Mouse (Mus musculus): ENCODE results near the gene Rrp36. TPM values are rescaled to one million over a fixed set of nuclear protein-coding genes. Genes with fewer than 3 reads are reported as not detected.

Rrp36 gene
- polyA plus RNA-seq, 1 experiment from 2014 or later, result 51.8 TPM

DNA sequence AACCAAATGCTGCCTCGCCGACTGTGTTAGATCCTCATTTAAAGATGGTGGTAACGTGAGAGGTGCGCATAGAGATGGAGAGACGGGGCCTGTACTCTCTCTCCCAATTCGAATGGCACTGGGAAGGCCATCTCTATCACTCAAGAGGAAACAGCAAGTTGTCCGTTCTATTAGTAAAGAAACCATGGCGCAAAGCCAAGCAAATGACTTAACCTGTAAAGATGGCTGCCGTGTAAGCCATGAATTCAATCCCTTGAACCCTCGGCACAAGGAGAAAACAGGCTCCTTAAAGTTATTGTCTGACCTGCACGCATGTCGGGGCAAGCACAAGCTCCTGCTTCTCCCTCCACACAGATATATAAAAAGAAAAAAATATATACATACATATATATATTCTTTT lies 56.4 kb downstream of the Rrp36 start:
- H3K27ac ChIP-seq (ENCODE audit: low read length), result no peak overlapping the region
- 72% methylated on average over 12 of the region's 12 CpGs for WGBS
- ATAC-seq, result no peak
- no peaks in the 10 kb centered on the region for H3K9me3 ChIP-seq (replicated peaks; ENCODE audit: control insufficient read depth, low read length, poor library complexity, severe bottlenecking)
- no peak overlapping the region for H3K4me3 ChIP-seq (ENCODE audit: low read depth, low read length)
- no peak overlapping the region for H3K4me2 ChIP-seq (ENCODE audit: low read length)
- no peaks in the 10 kb centered on the region for H3K36me3 ChIP-seq (ENCODE audit: control insufficient read depth, insufficient read depth, low read length)
- peaks cover 32% of the 10 kb centered on the region for H3K4me1 ChIP-seq (ENCODE audit: control insufficient read depth, insufficient read depth, low read length)
- no peak overlapping the region for H3K9ac ChIP-seq (ENCODE audit: low read depth, low read length)
- no peaks in the 10 kb centered on the region for H3K27me3 ChIP-seq (ENCODE audit: control insufficient read depth, insufficient read depth, low read depth, low read length)

Other genes with a start within 250 kb of the Rrp36 start
- gene Crip3, start 245.4 kb downstream of the Rrp36 start, polyA plus RNA-seq (2015; fragmentation: Nextera tagmentation; extraction: Ambion mirVana), result 3.0 and 3.6 TPM in 2 replicates
- gene Slc22a7, start 235.9 kb downstream of the Rrp36 start, polyA plus RNA-seq (2015; fragmentation: Nextera tagmentation; extraction: Ambion mirVana), result not detected in 2 replicates
- gene Ttbk1, start 186.7 kb downstream of the Rrp36 start, polyA plus RNA-seq (2015; fragmentation: Nextera tagmentation; extraction: Ambion mirVana), result 4.7 and 5.5 TPM in 2 replicates
- 11.1 and 11.5 TPM in 2 replicates for gene Dnph1, start 177.6 kb downstream of the Rrp36 start, polyA plus RNA-seq (2015; fragmentation: Nextera tagmentation; extraction: Ambion mirVana)
- gene Cul9, start 128.0 kb downstream of the Rrp36 start, polyA plus RNA-seq (2015; fragmentation: Nextera tagmentation; extraction: Ambion mirVana), result 26.8 and 28.0 TPM in 2 replicates
- 3.0 and 3.2 TPM in 2 replicates for gene Srf, start 118.2 kb downstream of the Rrp36 start, polyA plus RNA-seq (2015; fragmentation: Nextera tagmentation; extraction: Ambion mirVana)
- 26.9 and 28.8 TPM in 2 replicates for gene Ptk7, start 44.8 kb downstream of the Rrp36 start, polyA plus RNA-seq (2015; fragmentation: Nextera tagmentation; extraction: Ambion mirVana)
- 32.4 and 39.7 TPM in 2 replicates for gene Klc4, start 28.3 kb downstream of the Rrp36 start, polyA plus RNA-seq (2015; fragmentation: Nextera tagmentation; extraction: Ambion mirVana)
- gene Mrpl2, start 28.1 kb downstream of the Rrp36 start, polyA plus RNA-seq (2015; fragmentation: Nextera tagmentation; extraction: Ambion mirVana), result 58.9 and 60.8 TPM in 2 replicates
- gene Cul7, start 24.0 kb downstream of the Rrp36 start, polyA plus RNA-seq (2015; fragmentation: Nextera tagmentation; extraction: Ambion mirVana), result 41.9 and 47.6 TPM in 2 replicates
- 285 and 318 TPM in 2 replicates for gene Mea1, start 4.4 kb upstream of the Rrp36 start, polyA plus RNA-seq (2015; fragmentation: Nextera tagmentation; extraction: Ambion mirVana)
- gene Klhdc3, start 6.6 kb upstream of the Rrp36 start, polyA plus RNA-seq (2015; fragmentation: Nextera tagmentation; extraction: Ambion mirVana), result 173 TPM in 2 replicates
- 94.8 and 102 TPM in 2 replicates for gene Ppp2r5d, start 30.8 kb upstream of the Rrp36 start, polyA plus RNA-seq (2015; fragmentation: Nextera tagmentation; extraction: Ambion mirVana)
- 22.6 and 22.7 TPM in 2 replicates for gene Pex6, start 37.1 kb upstream of the Rrp36 start, polyA plus RNA-seq (2015; fragmentation: Nextera tagmentation; extraction: Ambion mirVana)
- 0.68 and 0.83 TPM in 2 replicates for gene Gnmt, start 54.8 kb upstream of the Rrp36 start, polyA plus RNA-seq (2015; fragmentation: Nextera tagmentation; extraction: Ambion mirVana)
- gene Cnpy3, start 77.9 kb upstream of the Rrp36 start, polyA plus RNA-seq (2015; fragmentation: Nextera tagmentation; extraction: Ambion mirVana), result 67.7 and 67.8 TPM in 2 replicates
- gene Ptcra, start 89.4 kb upstream of the Rrp36 start, polyA plus RNA-seq (2015; fragmentation: Nextera tagmentation; extraction: Ambion mirVana), result not detected in 2 replicates
- gene 2310039H08Rik, start 98.3 kb upstream of the Rrp36 start, polyA plus RNA-seq (2015; fragmentation: Nextera tagmentation; extraction: Ambion mirVana), result 48.1 and 53.7 TPM in 2 replicates
- 78.4 and 84.2 TPM in 2 replicates for gene Rpl7l1, start 108.3 kb upstream of the Rrp36 start, polyA plus RNA-seq (2015; fragmentation: Nextera tagmentation; extraction: Ambion mirVana)
- gene Bicral, start 184.1 kb upstream of the Rrp36 start, polyA plus RNA-seq (2015; fragmentation: Nextera tagmentation; extraction: Ambion mirVana), result 9.5 and 10.9 TPM in 2 replicates
- 49.5 and 52.6 TPM in 2 replicates for gene Tbcc, start 216.3 kb upstream of the Rrp36 start, polyA plus RNA-seq (2015; fragmentation: Nextera tagmentation; extraction: Ambion mirVana)
- not detected in 2 replicates for gene Prph2, start 236.1 kb upstream of the Rrp36 start, polyA plus RNA-seq (2015; fragmentation: Nextera tagmentation; extraction: Ambion mirVana)